Mouse (Mus musculus) lung, postnatal 25 days (tissue): ENCODE results near the gene Cyb5r1.

Source experiments
- DNase-seq: peaks from one replicate; pipeline ENCODE4 v3.0.0; 2022; ENCODE audit warnings: low spot score

Gene Cyb5r1

GRCm38 (mm10) chr1:134405509-134406413 is at the start of gene Cyb5r1:
Cyb5r1 (plus strand) TSS chr1:134405559.
- DNase-seq, result peak; percentile 78

- DNase-seq, result no peak
Observed at GRCm38 (mm10) chr1:134357461-134357860, 47.9 kb upstream of the Cyb5r1 start.

- no peak for DNase-seq
Observed at GRCm38 (mm10) chr1:134360656-134361055, 44.7 kb upstream of the Cyb5r1 start.

GRCm38 (mm10) chr1:134361195-134361856 is 44.0 kb upstream of the Cyb5r1 start:
- DNase-seq, result peak; percentile 7

GRCm38 (mm10) chr1:134361857-134362212 is 43.5 kb upstream of the Cyb5r1 start, which contains the start of gene Tmem183a:
Tmem183a (minus strand) TSS chr1:134361979.
- DNase-seq, result peak; percentile 97

GRCm38 (mm10) chr1:134363194-134363593 is 42.2 kb upstream of the Cyb5r1 start:
- DNase-seq, result no peak

- DNase-seq, result no peak
Observed at GRCm38 (mm10) chr1:134365491-134365890, 39.9 kb upstream of the Cyb5r1 start.

- peak; percentile 64 for DNase-seq
Observed at GRCm38 (mm10) chr1:134368777-134369337, 36.5 kb upstream of the Cyb5r1 start.

- no peak for DNase-seq
Observed at GRCm38 (mm10) chr1:134374124-134374523, 31.2 kb upstream of the Cyb5r1 start.

- DNase-seq, result no peak
Observed at GRCm38 (mm10) chr1:134381051-134381450, 24.3 kb upstream of the Cyb5r1 start.

- no peak for DNase-seq
Observed at GRCm38 (mm10) chr1:134381795-134382625, 23.3 kb upstream of the Cyb5r1 start.

GRCm38 (mm10) chr1:134384581-134384980 is 20.8 kb upstream of the Cyb5r1 start:
- no peak for DNase-seq

- no peak for DNase-seq
Observed at GRCm38 (mm10) chr1:134385176-134385575, 20.2 kb upstream of the Cyb5r1 start.

GRCm38 (mm10) chr1:134385666-134386065 is 19.7 kb upstream of the Cyb5r1 start, which contains the start of gene 4933406M09Rik:
4933406M09Rik (plus strand) TSS chr1:134385940.
- DNase-seq, result no peak

GRCm38 (mm10) chr1:134393827-134394226 is 11.5 kb upstream of the Cyb5r1 start:
- no peak for DNase-seq

- DNase-seq, result no peak
Observed at GRCm38 (mm10) chr1:134398210-134398609, 7.1 kb upstream of the Cyb5r1 start.

- no peak for DNase-seq
Observed at GRCm38 (mm10) chr1:134399735-134400134, 5.6 kb upstream of the Cyb5r1 start.

- no peak for DNase-seq
Observed at GRCm38 (mm10) chr1:134406414-134406771, 1.0 kb downstream of the Cyb5r1 start.

- no peak for DNase-seq
Observed at GRCm38 (mm10) chr1:134408080-134408479, 2.7 kb downstream of the Cyb5r1 start.

GRCm38 (mm10) chr1:134411706-134412629 is 6.6 kb downstream of the Cyb5r1 start:
- no peak for DNase-seq

GRCm38 (mm10) chr1:134414038-134414437 is 8.7 kb downstream of the Cyb5r1 start:
- no peak for DNase-seq
